Mouse (Mus musculus): ENCODE results near the gene Vps18.

Gene Vps18

DNA sequence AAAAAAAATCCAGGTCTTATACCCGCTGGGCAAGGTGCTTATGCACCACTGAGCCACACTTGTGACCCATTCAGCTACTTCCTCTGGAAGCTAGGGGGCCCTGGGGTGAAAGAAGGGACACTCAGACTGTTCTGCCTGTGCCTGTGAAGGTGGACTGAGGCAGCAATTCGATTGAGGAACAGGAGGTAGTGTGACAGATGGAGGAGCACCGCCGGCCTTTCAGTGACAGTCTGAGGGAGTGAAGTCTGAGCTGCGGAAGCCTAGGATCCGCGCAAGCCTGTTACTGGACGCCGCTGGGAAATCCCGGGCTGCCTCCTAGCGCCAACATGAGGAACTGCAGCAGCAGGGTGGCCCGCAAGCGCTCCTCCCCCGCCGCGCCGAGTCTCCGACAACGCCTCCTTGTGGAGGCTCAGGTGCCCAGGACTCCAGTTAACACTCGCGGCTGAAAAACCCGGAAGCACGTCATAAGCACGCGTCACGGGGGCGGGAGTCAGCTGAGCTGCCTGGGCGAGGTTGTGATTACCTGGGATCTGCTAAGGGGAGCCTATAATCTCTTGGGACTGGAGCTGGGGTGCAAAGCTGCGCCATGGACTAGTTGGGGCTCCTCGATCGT is at the start of gene Vps18:
Gene Vps18 (plus strand): TSS at position 471 of the 613 bp plus-strand sequence.
- in situ Hi-C loops (cut with MboI; ENCODE audit: low pct_unique_long_range_greater_than_20kb in 1 of 2, low sequenced_read_pairs in 2 of 2, unreplicated experiment in 1 of 2): loop anchor here (5.0 kb wide), 1 partner anchor 36 kb away; no protein-coding TSS in a partner anchor

DNA sequence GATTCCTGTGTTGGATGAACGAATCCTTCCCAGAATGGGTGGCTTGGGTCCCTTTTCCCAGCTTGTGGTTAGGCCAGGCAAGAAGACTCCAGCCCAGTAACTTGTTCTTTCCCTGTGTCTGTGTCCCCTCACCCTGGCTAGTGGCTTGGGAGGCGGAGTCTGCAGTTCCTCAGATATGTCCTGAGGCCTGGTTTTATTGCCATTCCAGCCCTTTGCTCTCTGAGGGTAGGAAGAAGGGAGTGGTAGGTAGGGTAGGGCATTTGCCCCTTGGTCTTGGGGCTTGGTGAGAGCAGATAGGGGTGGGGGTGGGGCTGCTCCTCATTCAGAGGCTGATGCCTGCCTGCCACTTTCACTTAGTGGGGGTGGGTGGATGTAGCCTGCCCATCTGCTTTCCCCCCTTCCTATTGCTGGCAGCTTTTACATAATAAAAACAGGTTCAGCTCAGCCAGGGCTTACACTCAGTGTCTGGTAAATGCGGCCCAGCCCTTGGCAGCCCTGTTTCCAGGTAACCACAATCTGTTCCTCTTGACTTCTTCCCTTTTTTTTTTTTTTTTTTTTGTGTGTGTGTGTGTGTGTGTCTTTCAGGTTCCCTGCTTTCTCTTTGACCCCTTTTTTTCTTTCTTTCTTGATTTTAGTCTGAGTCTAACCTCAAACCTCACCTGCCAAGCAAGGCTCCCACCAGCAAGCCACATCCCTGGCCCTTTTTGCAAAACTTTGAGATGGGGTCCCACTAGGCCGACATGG is 48.3 kb upstream of the Vps18 start:
- in situ Hi-C loops (cut with MboI; ENCODE audit: low pct_unique_long_range_greater_than_20kb in 1 of 2, low sequenced_read_pairs in 2 of 2, unreplicated experiment in 1 of 2): no loop called here

DNA sequence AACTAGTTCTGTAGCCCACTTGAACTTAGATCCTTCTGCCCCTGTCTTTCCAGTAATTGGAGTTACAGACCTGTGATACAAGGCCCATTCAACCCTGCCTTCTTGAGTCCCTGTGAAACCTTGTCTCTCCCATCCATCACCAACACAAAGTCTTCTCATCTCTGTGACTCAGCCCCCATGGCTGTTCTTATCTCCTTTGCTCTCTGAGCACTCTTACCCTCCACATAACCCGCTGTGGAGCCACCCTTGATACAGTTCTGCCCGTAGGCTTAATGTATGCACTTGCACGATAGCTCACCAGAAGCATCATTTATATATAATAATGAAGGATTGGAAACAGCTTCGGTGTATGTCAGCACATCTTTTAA is 47.7 kb upstream of the Vps18 start:
- in situ Hi-C loops (cut with MboI; ENCODE audit: low pct_unique_long_range_greater_than_20kb in 1 of 2, low sequenced_read_pairs in 2 of 2, unreplicated experiment in 1 of 2): no loop called here

DNA sequence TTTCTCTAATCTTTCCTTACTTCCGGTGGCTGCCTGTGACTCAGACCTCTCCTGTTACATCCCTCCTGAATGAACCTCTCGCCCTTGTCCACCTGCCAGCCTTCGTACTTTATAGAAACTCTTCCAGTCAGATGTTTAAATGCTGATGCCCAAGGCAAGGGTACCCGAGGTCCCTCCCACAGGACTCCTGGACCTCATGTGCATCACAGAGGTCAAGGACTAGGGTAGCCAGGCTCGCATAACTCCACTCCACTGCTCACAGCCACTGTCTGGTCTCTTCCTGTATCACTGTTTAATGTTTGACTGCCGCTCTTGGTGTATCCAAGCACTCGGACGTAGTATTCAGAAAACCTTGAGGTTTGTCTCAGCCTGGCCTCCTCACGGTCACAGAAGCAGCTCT is 46.0 kb upstream of the Vps18 start:
- in situ Hi-C loops (cut with MboI; ENCODE audit: low pct_unique_long_range_greater_than_20kb in 1 of 2, low sequenced_read_pairs in 2 of 2, unreplicated experiment in 1 of 2): no loop called here

DNA sequence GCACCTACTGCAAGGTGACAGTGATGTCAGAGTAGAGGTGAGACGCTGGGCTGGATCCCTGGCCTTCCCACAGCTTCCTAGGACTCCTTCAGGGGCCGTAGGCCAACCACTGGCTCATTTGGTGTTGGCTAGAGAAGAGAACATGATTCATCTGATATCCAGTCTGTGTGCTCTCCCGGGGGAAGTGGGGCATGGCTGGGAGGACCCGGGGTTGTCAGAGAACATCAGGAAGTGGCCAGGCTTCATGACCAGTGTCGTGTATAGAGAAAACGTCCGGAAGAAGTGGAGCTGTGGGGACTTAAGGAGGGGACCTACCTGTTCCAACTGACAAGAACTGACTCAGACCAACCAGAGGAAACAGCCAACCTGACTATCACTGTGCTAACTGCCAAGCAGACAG is 43.3 kb upstream of the Vps18 start:
- in situ Hi-C loops (cut with MboI; ENCODE audit: low pct_unique_long_range_greater_than_20kb in 1 of 2, low sequenced_read_pairs in 2 of 2, unreplicated experiment in 1 of 2): no loop called here

DNA sequence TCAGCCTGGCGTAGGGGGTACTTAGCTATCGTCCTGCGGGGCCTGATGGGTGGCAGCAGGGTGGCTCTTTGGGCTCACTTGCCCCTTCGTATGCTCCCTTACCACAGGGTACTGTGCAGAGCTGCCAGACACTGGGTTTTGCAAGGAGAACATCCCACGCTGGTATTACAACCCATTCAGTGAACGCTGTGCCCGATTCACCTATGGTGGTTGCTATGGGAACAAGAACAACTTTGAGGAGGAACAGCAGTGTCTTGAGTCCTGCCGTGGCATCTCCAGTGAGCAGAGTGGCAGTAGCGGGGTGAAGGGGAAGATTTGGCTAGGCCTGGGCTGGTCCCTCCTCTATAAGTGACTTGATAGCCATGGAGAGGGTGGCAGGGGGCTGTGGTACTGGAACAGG is 40.6 kb upstream of the Vps18 start:
- in situ Hi-C loops (cut with MboI; ENCODE audit: low pct_unique_long_range_greater_than_20kb in 1 of 2, low sequenced_read_pairs in 2 of 2, unreplicated experiment in 1 of 2): no loop called here

DNA sequence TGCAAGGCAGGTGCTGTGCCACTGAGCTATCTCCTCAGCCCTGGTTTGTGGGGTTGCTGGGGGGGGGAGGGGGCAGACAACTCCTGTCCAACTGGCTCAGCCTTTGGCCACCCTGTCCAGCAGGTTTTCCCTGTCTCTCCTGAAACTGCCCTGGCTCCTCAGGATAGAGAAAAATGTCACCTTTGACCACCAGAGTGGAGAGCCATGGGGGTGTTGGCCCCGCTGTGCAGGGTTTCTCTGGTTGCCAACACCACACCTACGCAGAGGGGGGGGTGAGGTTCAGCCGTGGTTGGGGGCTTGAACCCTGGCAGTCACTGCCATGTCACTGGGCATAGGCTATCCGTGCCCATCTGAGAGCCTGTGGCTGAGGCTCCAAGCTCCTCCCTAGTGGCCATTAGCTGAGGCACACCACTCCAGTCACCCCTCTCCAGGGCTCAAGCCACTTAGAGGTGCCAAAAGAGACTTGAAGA is 38.9 kb upstream of the Vps18 start:
- in situ Hi-C loops (cut with MboI; ENCODE audit: low pct_unique_long_range_greater_than_20kb in 1 of 2, low sequenced_read_pairs in 2 of 2, unreplicated experiment in 1 of 2): loop anchor here (5.0 kb wide), 1 partner anchor 38 kb away; the partner anchor contains the start of gene Vps18 (in 2 of the 2)

DNA sequence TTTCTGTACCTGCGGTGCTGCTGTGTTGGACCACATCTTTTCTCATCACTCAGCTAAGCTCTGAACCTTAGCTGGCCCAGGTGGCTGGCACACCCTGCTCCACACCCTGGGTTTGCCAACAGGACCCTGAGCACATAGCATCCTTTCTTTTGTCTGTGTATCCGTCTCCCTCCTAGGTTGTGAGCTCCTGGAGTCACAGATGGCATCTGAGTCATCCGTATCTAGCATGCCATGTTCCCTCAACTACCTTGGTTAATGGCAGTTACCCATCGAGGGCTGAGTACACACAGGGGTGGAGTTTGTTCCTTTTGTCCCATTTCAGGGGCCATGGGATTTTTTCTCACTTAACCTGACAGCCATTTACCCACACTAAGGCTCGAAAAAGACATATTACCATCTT is 38.2 kb upstream of the Vps18 start:
- in situ Hi-C loops (cut with MboI; ENCODE audit: low pct_unique_long_range_greater_than_20kb in 1 of 2, low sequenced_read_pairs in 2 of 2, unreplicated experiment in 1 of 2): loop anchor here (5.0 kb wide), 1 partner anchor 37 kb away; the partner anchor contains the start of gene Vps18 (in 2 of the 2)

DNA sequence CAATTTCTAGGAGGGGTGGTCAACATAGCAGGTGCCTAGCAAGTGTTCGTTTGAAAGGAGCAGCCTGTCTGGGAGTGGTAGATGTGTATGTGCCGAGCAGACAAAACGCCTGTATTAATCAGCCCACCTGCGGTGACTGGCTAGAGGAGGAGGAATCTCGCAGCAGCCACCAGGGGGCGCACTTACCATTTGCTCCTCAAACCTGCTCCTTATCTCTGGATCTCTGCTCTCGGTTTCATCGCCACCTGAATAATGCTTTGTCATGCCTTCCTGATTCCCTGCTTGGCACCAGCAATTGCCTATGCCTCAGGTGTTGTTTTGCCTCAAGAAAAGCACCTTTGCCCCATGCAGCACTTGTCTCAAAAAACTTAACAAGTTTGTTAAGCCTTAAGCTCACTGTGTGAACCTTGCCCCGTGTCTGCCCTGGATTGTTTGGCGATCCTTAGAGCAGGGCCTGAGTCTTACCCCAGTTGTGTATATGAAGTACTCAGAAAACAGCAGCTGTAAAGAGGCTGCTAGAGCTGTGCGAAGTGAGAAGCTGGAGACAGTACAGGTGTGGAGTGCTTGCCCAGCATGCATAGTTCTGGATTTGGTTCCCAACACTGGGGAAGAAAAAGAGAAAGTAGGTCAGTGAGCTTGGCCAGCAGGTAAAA is 37.6 kb upstream of the Vps18 start:
- in situ Hi-C loops (cut with MboI; ENCODE audit: low pct_unique_long_range_greater_than_20kb in 1 of 2, low sequenced_read_pairs in 2 of 2, unreplicated experiment in 1 of 2): loop anchor here (5.0 kb wide), 1 partner anchor 36 kb away; the partner anchor contains the start of gene Vps18 (in 2 of the 2)

DNA sequence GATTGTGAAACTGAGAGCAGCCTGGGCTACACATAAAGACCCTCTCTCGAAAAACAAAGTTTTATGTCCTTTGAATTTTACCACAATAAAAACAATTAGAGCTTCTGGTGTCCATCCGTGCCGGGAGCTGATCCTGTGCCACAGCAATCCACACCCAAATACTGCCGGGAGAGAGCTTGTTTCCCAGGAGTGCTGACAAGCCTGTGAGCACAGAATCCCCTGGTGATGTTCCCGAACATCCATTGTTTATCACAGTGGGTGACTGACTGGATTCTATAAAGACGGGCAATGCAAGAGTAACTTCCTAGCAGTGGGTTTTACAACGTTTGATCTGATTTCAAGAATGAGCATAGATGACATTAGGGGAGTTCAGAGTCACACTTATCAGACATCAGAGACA is 33.6 kb upstream of the Vps18 start:
- in situ Hi-C loops (cut with MboI; ENCODE audit: low pct_unique_long_range_greater_than_20kb in 1 of 2, low sequenced_read_pairs in 2 of 2, unreplicated experiment in 1 of 2): loop anchor here (5.0 kb wide), 1 partner anchor 32 kb away; the partner anchor contains the start of gene Vps18 (in 2 of the 2)

DNA sequence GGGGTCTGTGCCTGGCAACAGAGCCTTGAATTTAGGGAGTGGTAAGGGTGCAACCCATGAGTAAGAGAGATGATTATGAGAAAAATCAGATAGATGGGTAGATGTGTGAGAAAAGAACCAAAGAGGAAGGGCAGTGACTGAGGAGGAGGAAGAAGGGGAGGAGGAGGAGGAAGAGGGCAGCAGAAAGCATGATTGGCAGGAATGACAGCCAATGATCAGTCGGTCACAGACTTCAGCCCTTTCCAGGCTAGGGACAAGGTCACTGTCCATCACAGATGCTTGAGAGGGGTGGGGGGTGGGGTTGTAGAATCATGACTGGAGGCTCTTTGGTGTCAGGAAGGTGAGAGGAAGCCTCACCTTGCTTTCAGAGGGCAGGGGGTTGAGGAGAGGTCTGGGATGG is 28.0 kb upstream of the Vps18 start:
- in situ Hi-C loops (cut with MboI; ENCODE audit: low pct_unique_long_range_greater_than_20kb in 1 of 2, low sequenced_read_pairs in 2 of 2, unreplicated experiment in 1 of 2): no loop called here

DNA sequence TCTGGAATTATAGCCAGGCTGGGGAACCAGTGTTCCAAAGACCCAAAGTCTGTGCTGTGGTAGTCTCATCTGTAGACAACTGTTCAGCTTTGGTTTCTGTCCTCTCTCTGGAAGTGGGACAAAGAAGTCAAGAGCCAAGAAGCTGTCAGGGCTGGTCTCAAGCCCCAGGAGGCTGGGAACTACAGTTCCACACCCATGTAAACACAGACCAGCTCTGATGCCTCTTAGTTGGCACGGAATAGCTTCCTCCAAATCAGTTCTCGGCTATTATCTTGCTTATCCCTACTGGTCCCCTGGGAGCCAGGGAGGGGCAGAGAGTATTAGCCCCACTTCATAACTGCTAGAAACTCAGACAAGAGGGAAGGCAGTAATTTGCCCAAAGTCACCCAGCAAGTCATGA is 27.2 kb upstream of the Vps18 start:
- in situ Hi-C loops (cut with MboI; ENCODE audit: low pct_unique_long_range_greater_than_20kb in 1 of 2, low sequenced_read_pairs in 2 of 2, unreplicated experiment in 1 of 2): no loop called here

DNA sequence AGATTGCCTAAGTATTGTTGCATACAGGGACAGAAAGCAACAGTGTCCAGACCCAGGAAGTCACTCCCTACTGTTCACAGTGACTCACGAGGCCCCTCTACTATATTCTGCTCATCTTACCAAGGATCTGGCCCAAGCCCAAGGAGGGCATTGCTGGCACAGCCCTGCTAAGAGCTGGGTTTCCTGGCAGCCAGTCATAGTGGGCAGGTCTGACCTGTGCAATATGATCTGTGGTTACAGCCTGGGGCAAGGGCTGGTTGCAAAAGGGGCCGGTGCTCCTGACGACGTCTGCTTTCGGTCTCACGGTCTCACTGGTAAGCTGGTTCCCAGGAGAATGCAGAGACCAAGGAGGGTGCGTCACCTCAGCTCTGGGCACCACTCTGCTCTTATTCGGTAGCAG is 25.6 kb upstream of the Vps18 start:
- in situ Hi-C loops (cut with MboI; ENCODE audit: low pct_unique_long_range_greater_than_20kb in 1 of 2, low sequenced_read_pairs in 2 of 2, unreplicated experiment in 1 of 2): no loop called here

DNA sequence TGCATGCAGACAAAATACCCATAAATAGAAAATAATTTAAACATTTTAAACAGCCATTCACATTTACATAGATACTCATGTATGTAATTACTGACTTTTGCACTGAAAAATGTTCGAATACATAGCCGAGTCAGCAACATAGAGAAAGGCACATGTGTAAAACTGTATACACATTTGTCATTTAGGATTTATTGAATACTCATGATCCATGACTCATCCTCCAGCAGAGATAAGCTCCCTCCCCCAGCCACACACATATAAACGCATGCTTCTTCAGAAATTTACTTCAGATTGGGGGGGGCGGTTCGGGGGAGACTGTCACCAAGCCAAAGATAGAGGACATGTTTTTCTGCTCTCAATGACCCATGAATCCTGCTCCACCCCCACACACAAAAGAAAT is 24.7 kb upstream of the Vps18 start:
- in situ Hi-C loops (cut with MboI; ENCODE audit: low pct_unique_long_range_greater_than_20kb in 1 of 2, low sequenced_read_pairs in 2 of 2, unreplicated experiment in 1 of 2): no loop called here

DNA sequence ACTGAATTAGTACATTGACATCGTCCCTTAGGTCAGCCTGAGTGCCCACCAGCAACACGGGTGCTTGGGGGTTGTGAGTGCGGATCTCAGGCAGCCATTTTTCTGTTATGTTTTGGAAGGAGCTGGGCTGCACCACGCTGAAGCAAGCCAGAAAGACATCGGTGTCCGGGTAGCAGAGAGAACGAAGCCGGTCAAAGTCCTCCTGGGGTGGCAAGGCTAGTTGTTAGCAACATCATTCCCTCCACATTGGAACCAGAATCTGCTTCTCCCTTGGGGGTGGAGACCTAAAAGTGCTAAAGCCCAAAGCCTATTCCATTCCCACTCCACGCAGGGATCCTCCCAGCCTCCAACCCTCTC is 18.3 kb upstream of the Vps18 start:
- in situ Hi-C loops (cut with MboI; ENCODE audit: low pct_unique_long_range_greater_than_20kb in 1 of 2, low sequenced_read_pairs in 2 of 2, unreplicated experiment in 1 of 2): no loop called here

DNA sequence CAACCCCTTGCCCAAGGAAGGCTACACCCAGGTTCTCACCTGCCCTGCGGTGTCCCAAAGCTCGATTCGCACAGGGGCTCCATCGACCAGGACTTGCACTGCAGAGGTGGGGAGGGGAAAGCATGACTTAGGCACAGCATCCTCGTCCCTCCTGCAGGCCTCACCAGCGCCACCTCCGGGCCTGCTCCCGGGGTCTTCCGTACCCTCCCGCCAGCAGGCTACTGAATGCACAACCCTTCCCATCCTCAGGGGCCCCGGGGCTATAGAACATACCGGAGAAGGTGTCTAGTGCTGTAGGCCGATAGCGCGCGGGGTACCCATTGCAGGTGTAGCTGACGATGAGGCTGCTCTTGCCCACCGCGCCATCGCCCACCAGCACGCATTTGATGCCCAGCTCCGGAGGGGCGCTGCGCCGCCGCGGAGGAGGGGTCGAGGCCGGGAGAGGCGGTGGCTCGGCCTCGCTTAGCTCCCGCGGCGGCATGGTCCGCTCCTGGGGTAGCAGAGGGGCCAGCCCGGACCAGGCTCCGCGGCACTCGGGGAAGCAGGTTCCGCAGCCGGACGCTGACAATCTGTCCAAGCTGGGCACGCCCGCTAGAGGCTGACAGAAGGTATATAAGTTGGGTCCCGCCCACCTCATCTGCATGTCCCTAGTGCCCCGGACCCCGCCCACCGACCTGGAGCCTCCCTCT is 17.8 kb upstream of the Vps18 start, which contains the start of gene Rhov:
Gene Rhov (minus strand): TSS at position 630 of the 689 bp plus-strand sequence.
- in situ Hi-C loops (cut with MboI; ENCODE audit: low pct_unique_long_range_greater_than_20kb in 1 of 2, low sequenced_read_pairs in 2 of 2, unreplicated experiment in 1 of 2): no loop called here

DNA sequence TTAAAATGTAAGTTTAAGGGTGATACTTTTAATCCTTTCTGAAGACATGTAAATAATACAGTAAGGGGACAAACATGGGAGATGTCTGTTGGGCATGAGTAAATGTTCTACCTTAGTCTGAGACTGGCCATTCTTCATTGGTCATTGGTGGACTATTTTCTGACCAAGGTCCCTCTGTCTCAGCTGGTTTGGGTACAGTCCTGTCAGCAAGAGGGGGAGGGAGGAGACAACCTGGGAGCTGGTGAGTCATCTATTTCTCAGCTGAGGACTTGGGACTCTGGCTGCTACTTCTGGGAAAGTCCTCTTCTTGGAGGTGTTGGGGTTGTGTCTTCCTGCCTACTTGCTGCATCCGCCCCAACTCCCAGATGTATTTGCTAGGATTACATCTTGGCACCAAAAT is 14.4 kb upstream of the Vps18 start:
- in situ Hi-C loops (cut with MboI; ENCODE audit: low pct_unique_long_range_greater_than_20kb in 1 of 2, low sequenced_read_pairs in 2 of 2, unreplicated experiment in 1 of 2): no loop called here

DNA sequence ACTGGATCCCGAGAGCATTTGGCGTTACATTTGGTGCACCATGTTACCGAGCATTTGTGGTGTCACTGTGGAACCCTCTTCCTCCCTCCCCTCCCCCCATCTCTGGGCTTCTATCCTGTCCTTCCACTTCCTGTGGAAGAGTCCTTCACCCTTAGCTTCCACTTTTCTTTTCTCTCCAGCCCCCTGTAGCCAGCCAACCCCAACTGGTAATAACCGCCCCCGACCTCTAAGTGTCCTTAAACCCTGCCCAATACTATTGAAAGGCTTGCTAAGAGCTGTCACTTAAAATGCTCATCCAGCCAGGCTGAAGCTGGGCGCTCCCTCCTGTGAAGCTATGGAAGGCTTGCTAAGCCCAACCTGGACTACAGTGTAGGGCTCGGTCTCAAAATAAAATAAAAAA is 11.6 kb upstream of the Vps18 start:
- in situ Hi-C loops (cut with MboI; ENCODE audit: low pct_unique_long_range_greater_than_20kb in 1 of 2, low sequenced_read_pairs in 2 of 2, unreplicated experiment in 1 of 2): no loop called here

DNA sequence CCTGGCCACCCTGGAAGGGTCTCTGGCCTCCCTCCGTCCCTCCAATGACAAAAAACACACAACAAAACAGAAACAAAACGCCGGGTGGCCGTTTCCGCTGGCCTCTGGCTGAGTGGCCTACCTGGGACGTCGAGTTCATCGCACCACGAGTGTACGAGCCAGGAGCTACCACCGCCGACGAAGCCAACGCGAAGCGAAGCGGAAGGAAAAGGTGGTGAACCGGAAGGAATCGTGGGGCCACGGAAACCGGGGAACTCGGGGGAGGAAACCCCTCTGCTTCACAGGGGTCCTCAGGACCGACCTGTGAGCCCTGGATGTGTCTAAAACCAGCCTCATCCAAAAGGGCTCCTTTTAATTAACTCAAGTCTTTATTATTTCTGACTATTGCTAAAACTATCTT is 10.7 kb upstream of the Vps18 start:
- in situ Hi-C loops (cut with MboI; ENCODE audit: low pct_unique_long_range_greater_than_20kb in 1 of 2, low sequenced_read_pairs in 2 of 2, unreplicated experiment in 1 of 2): no loop called here

Data from mouse embryonic stem cell (cell line).